Mouse (Mus musculus) midbrain, embryonic 10.5 days (tissue): ENCODE data around the gene Tatdn3. TPM values are rescaled to one million over a fixed set of nuclear protein-coding genes. Genes with fewer than 3 reads are reported as not detected.
"Not testable (repeated sequence)": the region's sequence is repeated elsewhere in the genome, so short reads cannot be mapped to it uniquely, and the experiment has no call there.

Experiments used
- DNase-seq: peaks from one replicate; pipeline ENCODE4 v3.0.0-alpha.2; 2017; ENCODE audit warnings: low spot score
- H3K27ac ChIP-seq: fragments of 300-500 bp; sonication (generic); replicated peaks from 2 replicates; pipeline ENCODE4 v1.5.1; 2016; ENCODE audit warnings: mild to moderate bottlenecking
- H3K27me3 ChIP-seq: fragments of 300-500 bp; sonication (generic); 2 replicates; pipeline ENCODE4 v1.6.1; 2016; ENCODE audit warnings: low read depth, mild to moderate bottlenecking; ENCODE audit not compliant: poor library complexity, severe bottlenecking
- H3K36me3 ChIP-seq: fragments of 300-500 bp; sonication (generic); 2 replicates; pipeline ENCODE4 v1.6.1; 2016; ENCODE audit warnings: mild to moderate bottlenecking, moderate library complexity
- H3K4me1 ChIP-seq: fragments of 300-500 bp; sonication (generic); 2 replicates; pipeline ENCODE4 v1.6.1; 2016
- H3K4me3 ChIP-seq: fragments of 300-500 bp; sonication (generic); 2 replicates; pipeline ENCODE4 v1.5.1; 2016; ENCODE audit warnings: mild to moderate bottlenecking, moderate library complexity
- H3K9me3 ChIP-seq: fragments of 300-500 bp; sonication (generic); replicated peaks from 2 replicates; pipeline ENCODE4 v1.6.1; 2016; ENCODE audit warnings: mild to moderate bottlenecking
- WGBS: fragments of 180-500 bp; shearing (Covaris S2); methylation state at CpG from one replicate; pipeline ENCODE4 v1.1.7; 2016; 5-methylcytosine and 5-hydroxymethylcytosine counted together
- polyA plus RNA-seq: library from polyadenylated mRNA; unstranded; fragments of >200 nt; fragmentation: Nextera tagmentation; extraction: Ambion mirVana; gene quantifications from 2 replicates; pipeline ENCODE4 v1.2.1, GENCODE M21; 2016

The Tatdn3 gene
- polyA plus RNA-seq, 1 experiment from 2014 or later: 10.4 TPM

GRCm38 (mm10) chr1:191042106-191042505 is 20.6 kb downstream of the Tatdn3 start:
- WGBS: 87% methylated on average over 5 of the region's 5 CpGs
- DNase-seq: no peak
- H3K27me3 ChIP-seq: no peaks in the 10 kb centered on the region
- H3K36me3 ChIP-seq: no peaks in the 10 kb centered on the region
- H3K4me1 ChIP-seq: no peaks in the 10 kb centered on the region
- no peak overlapping the region for H3K4me3 ChIP-seq
- no peak overlapping the region for H3K27ac ChIP-seq
- H3K9me3 ChIP-seq: no peaks in the 10 kb centered on the region

GRCm38 (mm10) chr1:191041352-191041751 is 21.4 kb downstream of the Tatdn3 start:
- no peak overlapping the region for H3K4me3 ChIP-seq
- H3K9me3 ChIP-seq: no peaks in the 10 kb centered on the region
- no peaks in the 10 kb centered on the region for H3K36me3 ChIP-seq
- H3K27ac ChIP-seq: no peak overlapping the region
- H3K4me1 ChIP-seq: peaks cover 4% of the 10 kb centered on the region; the same call in 1 of the 2 replicates
- no peak for DNase-seq
- H3K27me3 ChIP-seq: no peaks in the 10 kb centered on the region

GRCm38 (mm10) chr1:191037999-191038398 is 24.7 kb downstream of the Tatdn3 start:
- Histone ChIP-seq H3K9me3 (no peaks in the 10 kb centered on the region), H3K4me1 (peaks cover 12% of the 10 kb centered on the region), H3K4me3 (no peak overlapping the region), H3K27me3 (no peaks in the 10 kb centered on the region), H3K27ac (no peak overlapping the region), H3K36me3 (no peaks in the 10 kb centered on the region)
- 94% methylated on average over 4 of the region's 4 CpGs for WGBS
- DNase-seq: no peak

- H3K27me3 ChIP-seq: no peaks in the 10 kb centered on the region
- no peak for DNase-seq
- H3K9me3 ChIP-seq: no peaks in the 10 kb centered on the region
- no peaks in the 10 kb centered on the region for H3K36me3 ChIP-seq
- no peak within 1 kb of the TSS for H3K27ac ChIP-seq
- H3K4me3 ChIP-seq: no peak within 1 kb of the TSS
- WGBS: 82% methylated on average over 6 of the region's 6 CpGs
- H3K4me1 ChIP-seq: peaks cover 12% of the 10 kb centered on the region
These were observed 26.0 kb downstream of the Tatdn3 start, which contains the start of gene Spata45 for GRCm38 (mm10) chr1:191036554-191037334. Gene Spata45, plus strand, starts transcription at chr1:191036639.

- Histone ChIP-seq H3K36me3 (no peaks in the 10 kb centered on the region), H3K9me3 (no peaks in the 10 kb centered on the region), H3K27ac (no peak overlapping the region), H3K4me1 (peaks cover 12% of the 10 kb centered on the region), H3K4me3 (no peak overlapping the region), H3K27me3 (no peaks in the 10 kb centered on the region)
- DNase-seq: peak; percentile 28
- 26% methylated on average over 4 of the region's 4 CpGs for WGBS
These were observed 27.1 kb downstream of the Tatdn3 start for GRCm38 (mm10) chr1:191035649-191036048.

- DNase-seq, H3K27me3 ChIP-seq, H3K9me3 ChIP-seq, H3K36me3 ChIP-seq, H3K27ac ChIP-seq, H3K4me3 ChIP-seq: not testable (repeated sequence)
- 87% methylated on average over 6 of the region's 6 CpGs for WGBS
- H3K4me1 ChIP-seq: peaks cover 16% of the 10 kb centered on the region
These were observed 31.8 kb downstream of the Tatdn3 start for GRCm38 (mm10) chr1:191030922-191031425.

GRCm38 (mm10) chr1:191030182-191030581 is 32.5 kb downstream of the Tatdn3 start:
- no peak for DNase-seq
- Histone ChIP-seq H3K4me1 (peaks cover 15% of the 10 kb centered on the region), H3K9me3 (no peaks in the 10 kb centered on the region), H3K27ac (no peak overlapping the region), H3K4me3 (no peak overlapping the region), H3K27me3 (no peaks in the 10 kb centered on the region), H3K36me3 (no peaks in the 10 kb centered on the region)
- WGBS: 77% methylated on average over 10 of the region's 10 CpGs

- peak; percentile 99 for DNase-seq
- Histone ChIP-seq H3K27ac (peak within 1 kb of the TSS; percentile 93), H3K27me3 (no peaks in the 10 kb centered on the region), H3K4me3 (peak within 1 kb of the TSS; percentile 87), H3K36me3 (peaks cover 9% of the 10 kb centered on the region), H3K9me3 (no peaks in the 10 kb centered on the region), H3K4me1 (peaks cover 26% of the 10 kb centered on the region)
- WGBS: 0% methylated on average over 50 of the region's 50 CpGs
These were observed 36.6 kb downstream of the Tatdn3 start, which contains the start of gene Flvcr1 for GRCm38 (mm10) chr1:191026021-191026713. Gene Flvcr1, minus strand, starts transcription at chr1:191026158.

GRCm38 (mm10) chr1:191025016-191026012 is 37.4 kb downstream of the Tatdn3 start:
- H3K4me1 ChIP-seq: peaks cover 26% of the 10 kb centered on the region
- DNase-seq: no peak
- H3K9me3 ChIP-seq: no peaks in the 10 kb centered on the region
- H3K27ac ChIP-seq: peak overlapping the region; percentile 93
- no peaks in the 10 kb centered on the region for H3K27me3 ChIP-seq
- peaks cover 14% of the 10 kb centered on the region for H3K36me3 ChIP-seq
- 2% methylated on average over 69 of the region's 69 CpGs for WGBS
- peak overlapping the region; percentile 87 for H3K4me3 ChIP-seq

- WGBS: 95% methylated on average over 5 of the region's 6 CpGs
- not testable (repeated sequence) for H3K27ac ChIP-seq, H3K4me3 ChIP-seq, H3K27me3 ChIP-seq, H3K9me3 ChIP-seq, DNase-seq
- peaks cover 26% of the 10 kb centered on the region for H3K4me1 ChIP-seq
- H3K36me3 ChIP-seq: peaks cover 25% of the 10 kb centered on the region
These were observed 38.9 kb downstream of the Tatdn3 start for GRCm38 (mm10) chr1:191023806-191024205.

- 94% methylated on average over 2 of the region's 2 CpGs for WGBS
- H3K36me3 ChIP-seq: peaks cover 25% of the 10 kb centered on the region
- no peak overlapping the region for H3K27ac ChIP-seq
- no peaks in the 10 kb centered on the region for H3K9me3 ChIP-seq
- no peaks in the 10 kb centered on the region for H3K27me3 ChIP-seq
- no peak for DNase-seq
- no peak overlapping the region for H3K4me3 ChIP-seq
- peaks cover 26% of the 10 kb centered on the region for H3K4me1 ChIP-seq
These were observed 39.6 kb downstream of the Tatdn3 start for GRCm38 (mm10) chr1:191023140-191023539.

- 93% methylated on average over 7 of the region's 7 CpGs for WGBS
- Histone ChIP-seq H3K4me1 (peaks cover 16% of the 10 kb centered on the region), H3K4me3 (no peak overlapping the region), H3K9me3 (no peaks in the 10 kb centered on the region), H3K27me3 (no peaks in the 10 kb centered on the region), H3K27ac (no peak overlapping the region), H3K36me3 (peaks cover 28% of the 10 kb centered on the region)
- DNase-seq: no peak
These were observed 41.7 kb downstream of the Tatdn3 start for GRCm38 (mm10) chr1:191021016-191021415.
